Mouse (Mus musculus) megakaryocyte-erythroid progenitor cell, adult 5-6 weeks (primary cell): ENCODE data around the gene Ube2f. TPM values are rescaled to one million over a fixed set of nuclear protein-coding genes. Genes with fewer than 3 reads are reported as not detected.

Experiments used
- ATAC-seq: replicated peaks from 2 replicates; pipeline ENCODE4 v1.8.0; 2016; ENCODE audit warnings: mild to moderate bottlenecking, inconsistent platforms; ENCODE audit not compliant: severe bottlenecking, poor library complexity, low FRiP score, low TSS enrichment
- total RNA-seq, 2 experiments: library from RNA; stranded (forward) in 1 of 2; stranded (reverse) in 1 of 2; fragments of 200-1000, 215-1000 nt in 1 of 2; fragments of >200 nt in 1 of 2; fragmentation: Nextera tagmentation in 1 of 2; gene quantifications; 2 replicates each; pipeline ENCODE4 v1.2.3; 2014 to 2017

Ube2f gene
- total RNA-seq (2014; fragmentation: Nextera tagmentation) (69.5 and 73.1 TPM in 2 replicates), total RNA-seq (2017) (44.1 and 62.4 TPM in 2 replicates)

- peak; percentile 93 for ATAC-seq
These were observed at the start of gene Ube2f for GRCm38 (mm10) chr1:91249564-91250414. Gene Ube2f, plus strand, starts transcription at chr1:91250304.

DNA sequence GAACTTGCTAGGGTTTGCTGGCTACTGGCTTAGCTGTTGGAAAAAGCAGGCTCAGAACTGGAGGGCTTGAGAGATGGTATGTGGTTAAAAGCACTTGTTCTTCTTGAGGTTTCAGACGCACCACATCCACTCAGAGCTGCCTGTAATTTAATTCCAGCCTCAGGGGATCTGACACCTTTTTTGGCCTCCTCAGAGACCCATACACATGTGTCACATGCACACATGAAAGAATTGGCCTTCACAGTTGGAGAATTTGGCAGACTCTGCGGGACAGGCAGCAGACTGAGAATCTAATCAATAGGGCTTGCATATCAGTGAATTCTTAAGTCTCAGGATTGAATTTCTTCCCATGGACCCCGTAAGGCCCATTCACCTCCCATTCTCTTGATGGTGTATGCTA is 49.0 kb upstream of the Ube2f start:
- ATAC-seq: no peak

GRCm38 (mm10) chr1:91204221-91204765 is 45.8 kb upstream of the Ube2f start:
- no peak for ATAC-seq

- no peak for ATAC-seq
These were observed 44.5 kb upstream of the Ube2f start for GRCm38 (mm10) chr1:91205651-91206050.

DNA sequence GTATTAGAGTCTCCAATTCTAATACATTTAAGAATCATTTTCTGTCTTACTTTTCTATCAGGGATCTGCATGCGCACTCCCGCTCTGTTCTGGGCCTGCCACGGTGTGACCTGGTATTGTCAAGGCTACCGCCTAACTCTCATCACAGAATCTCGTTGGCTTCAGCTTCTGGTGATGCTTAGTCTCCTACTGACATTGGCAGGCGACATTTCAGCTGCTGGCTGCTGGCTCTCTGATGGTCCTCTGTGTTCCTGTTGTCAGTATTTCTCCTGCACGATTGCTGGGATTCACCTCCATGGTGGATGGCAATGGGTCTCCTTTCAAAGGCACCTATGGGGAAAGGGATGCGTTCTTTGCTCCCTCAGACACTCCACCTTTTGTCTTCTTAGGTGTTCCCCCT is 43.8 kb upstream of the Ube2f start:
- ATAC-seq: no peak

DNA sequence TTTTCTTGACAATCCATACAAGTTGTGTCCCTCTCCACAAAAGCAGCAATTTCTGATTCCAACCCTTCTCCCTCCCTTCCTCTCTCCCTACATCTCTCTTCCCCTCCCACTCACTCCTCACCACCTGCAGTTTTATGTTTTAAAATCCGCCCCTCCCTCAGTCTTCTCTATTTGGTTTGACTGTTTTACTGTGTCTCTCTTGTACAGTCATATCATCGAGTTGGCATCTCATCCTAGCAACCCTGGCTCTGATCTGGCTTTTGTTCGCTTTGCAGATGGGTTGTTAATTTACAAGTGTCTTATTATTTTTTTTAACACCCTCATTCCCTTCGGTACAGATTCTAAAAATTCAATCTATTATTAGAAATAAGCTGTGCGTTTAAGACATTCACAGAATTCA is 43.2 kb upstream of the Ube2f start:
- ATAC-seq: no peak

DNA sequence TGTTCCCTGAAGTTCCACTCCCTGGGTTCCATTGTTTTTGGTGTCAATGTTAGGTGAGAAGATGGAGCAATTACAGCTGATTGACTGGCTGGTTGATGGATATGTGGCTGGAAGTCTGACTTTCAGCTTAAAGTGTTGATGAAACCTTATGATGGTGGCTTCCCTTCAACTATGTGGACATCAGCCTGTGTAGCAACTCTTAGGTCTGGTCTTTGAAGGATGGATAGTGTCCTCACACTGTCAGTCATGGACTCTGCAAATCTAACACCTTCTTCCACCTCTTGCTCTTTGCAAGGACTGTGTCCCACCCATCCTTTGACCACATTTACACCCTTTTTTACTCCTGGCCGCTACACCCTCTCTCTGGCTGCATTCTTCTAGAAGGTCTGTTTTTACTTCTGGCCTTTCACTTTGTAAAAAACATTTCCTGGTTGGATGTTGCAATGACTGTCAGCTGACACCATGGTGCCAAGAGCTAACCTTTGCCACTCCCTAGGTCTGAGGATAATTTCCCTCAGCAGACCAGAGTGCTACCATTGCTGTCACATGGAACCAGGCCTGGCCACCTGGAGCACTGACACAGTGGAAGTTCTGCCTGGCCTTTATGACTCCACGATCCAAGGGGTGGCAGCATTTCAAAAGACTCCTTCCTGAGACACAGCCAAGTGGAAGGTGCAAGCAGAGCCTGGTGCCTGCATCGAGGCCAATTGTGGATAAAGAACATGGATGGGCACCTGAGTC is 42.6 kb upstream of the Ube2f start:
- ATAC-seq: no peak

DNA sequence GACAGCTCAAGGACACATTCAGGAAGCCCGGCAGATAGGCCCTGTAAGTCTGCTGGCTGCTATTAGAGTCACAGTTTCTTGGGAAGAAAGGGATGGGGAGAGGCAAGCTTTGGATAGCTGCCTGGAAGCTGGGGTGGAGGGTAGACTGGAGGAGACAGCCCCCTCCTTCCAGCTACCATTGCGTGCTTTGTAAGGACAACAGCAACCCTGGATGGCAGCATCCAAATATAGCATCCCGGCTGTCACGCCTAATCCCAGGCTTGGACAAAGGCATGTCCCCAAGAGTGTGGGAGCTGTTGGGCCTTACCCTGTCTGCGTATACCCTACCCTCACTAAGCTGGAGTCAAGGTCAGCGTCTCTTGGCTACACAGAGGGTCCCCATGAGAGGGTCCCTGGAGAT is 40.8 kb upstream of the Ube2f start:
- no peak for ATAC-seq

DNA sequence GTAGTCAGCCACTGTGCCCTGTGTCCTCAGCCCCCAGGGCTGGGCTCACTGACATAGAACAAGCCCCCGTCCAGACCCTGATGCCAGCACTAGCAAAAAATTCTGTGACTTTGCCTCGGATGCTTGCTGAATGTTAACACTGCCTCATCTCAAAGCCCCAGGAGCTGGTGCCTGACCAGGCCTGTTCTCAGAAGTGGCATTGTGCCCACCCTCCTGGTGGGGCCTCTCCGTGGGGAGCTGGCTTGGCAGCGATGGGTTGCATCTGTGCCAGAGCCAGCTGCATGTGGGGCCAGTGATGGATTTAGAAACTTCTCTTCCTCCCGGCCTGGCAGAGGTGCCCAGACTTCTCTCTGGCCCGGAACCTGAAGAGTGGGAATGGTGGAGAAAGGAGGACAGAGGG is 40.3 kb upstream of the Ube2f start:
- ATAC-seq: no peak

GRCm38 (mm10) chr1:91211099-91211498 is 39.0 kb upstream of the Ube2f start:
- peak; percentile 81 for ATAC-seq

- ATAC-seq: no peak
These were observed 38.5 kb upstream of the Ube2f start for GRCm38 (mm10) chr1:91211591-91212008.

GRCm38 (mm10) chr1:91215264-91215663 is 34.8 kb upstream of the Ube2f start:
- ATAC-seq: no peak

DNA sequence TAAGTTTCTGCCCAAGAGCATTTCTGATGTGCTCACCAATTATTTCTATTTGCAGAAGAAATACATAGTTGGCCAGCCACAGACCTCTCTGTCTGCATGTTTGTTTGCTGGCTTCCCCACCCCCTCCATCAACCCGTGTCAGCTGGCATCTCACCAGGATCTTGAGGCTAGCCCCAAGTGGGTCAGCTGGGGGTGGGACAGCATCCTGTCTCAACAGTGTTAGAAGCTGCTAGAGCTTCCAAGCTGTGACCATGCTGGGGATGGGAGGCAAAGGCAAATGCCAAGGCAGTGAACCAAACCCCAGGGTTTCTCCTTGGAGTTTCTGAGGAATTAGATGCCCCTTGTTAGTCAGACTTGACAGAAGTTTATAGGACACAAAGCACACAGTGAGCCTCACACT is 34.1 kb upstream of the Ube2f start:
- no peak for ATAC-seq

- ATAC-seq: peak; percentile 28; the same call in 1 of the 2 replicates
These were observed 33.4 kb upstream of the Ube2f start for GRCm38 (mm10) chr1:91216504-91217267.

- no peak for ATAC-seq
These were observed 30.3 kb upstream of the Ube2f start for GRCm38 (mm10) chr1:91219641-91220321.

GRCm38 (mm10) chr1:91220322-91220672 is 29.8 kb upstream of the Ube2f start:
- no peak for ATAC-seq

DNA sequence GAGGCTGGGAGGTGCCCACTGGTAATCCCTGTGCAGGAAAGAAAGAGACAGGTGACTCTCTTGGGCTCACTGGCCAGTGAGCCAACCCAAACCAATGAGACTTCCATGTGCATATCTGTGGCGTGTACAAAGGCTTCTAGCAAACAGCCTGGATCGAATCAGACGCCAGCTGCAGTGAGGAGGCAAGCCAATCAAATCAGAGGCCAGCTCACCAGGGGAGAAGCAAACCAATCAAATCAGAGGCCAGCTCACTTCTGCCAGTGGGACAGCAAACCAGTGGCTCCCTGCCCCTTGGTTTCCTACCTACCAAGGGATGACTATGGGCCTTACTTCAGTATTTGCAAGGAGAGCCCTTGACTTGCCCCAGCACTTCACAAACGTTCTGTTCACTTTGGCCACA is 23.5 kb upstream of the Ube2f start:
- no peak for ATAC-seq

- peak; percentile 46; the same call in 1 of the 2 replicates for ATAC-seq
These were observed 22.6 kb upstream of the Ube2f start for GRCm38 (mm10) chr1:91227381-91228054.

GRCm38 (mm10) chr1:91231142-91231541 is 19.0 kb upstream of the Ube2f start:
- ATAC-seq: no peak
